Mouse (Mus musculus): Measurements from ENCODE around the gene Mthfr.

Mthfr gene

GRCm38 (mm10) chr4:148038600-148039253, at the start of gene Mthfr, which contains the start of gene Clcn6:
Gene Mthfr (plus strand): TSS chr4:148039077.
Gene Clcn6 (minus strand): TSS chr4:148038821.
- DNase-seq (ENCODE audit: low read depth in 2 of 2, low spot score in 2 of 2), result peak; percentile 98

GRCm38 (mm10) chr4:147993571-147994095, 45.2 kb upstream of the Mthfr start:
- DNase-seq (ENCODE audit: low read depth in 2 of 2, low spot score in 2 of 2), result no peak

GRCm38 (mm10) chr4:147995311-147995710, 43.6 kb upstream of the Mthfr start:
- DNase-seq (ENCODE audit: low read depth in 2 of 2, low spot score in 2 of 2), result no peak

GRCm38 (mm10) chr4:148000202-148000772, 38.6 kb upstream of the Mthfr start, which contains the start of gene Nppa:
Gene Nppa (plus strand): TSS chr4:148000722.
- DNase-seq (ENCODE audit: low read depth in 2 of 2, low spot score in 2 of 2), result no peak

- no peak for DNase-seq (ENCODE audit: low read depth in 2 of 2, low spot score in 2 of 2)
Measured at GRCm38 (mm10) chr4:148001013-148001789, 37.7 kb upstream of the Mthfr start.

GRCm38 (mm10) chr4:148001866-148002265, 37.0 kb upstream of the Mthfr start:
- no peak for DNase-seq (ENCODE audit: low read depth in 2 of 2, low spot score in 2 of 2)

- no peak for DNase-seq (ENCODE audit: low read depth in 2 of 2, low spot score in 2 of 2)
Measured at GRCm38 (mm10) chr4:148004361-148004760, 34.5 kb upstream of the Mthfr start.

- no peak for DNase-seq (ENCODE audit: low read depth in 2 of 2, low spot score in 2 of 2)
Measured at GRCm38 (mm10) chr4:148008412-148008811, 30.5 kb upstream of the Mthfr start.

- no peak for DNase-seq (ENCODE audit: low read depth in 2 of 2, low spot score in 2 of 2)
Measured at GRCm38 (mm10) chr4:148009641-148010040, 29.2 kb upstream of the Mthfr start.

- no peak for DNase-seq (ENCODE audit: low read depth in 2 of 2, low spot score in 2 of 2)
Measured at GRCm38 (mm10) chr4:148011332-148011731, 27.5 kb upstream of the Mthfr start.

GRCm38 (mm10) chr4:148012216-148012615, 26.7 kb upstream of the Mthfr start:
- no peak for DNase-seq (ENCODE audit: low read depth in 2 of 2, low spot score in 2 of 2)

GRCm38 (mm10) chr4:148015418-148015817, 23.5 kb upstream of the Mthfr start:
- no peak for DNase-seq (ENCODE audit: low read depth in 2 of 2, low spot score in 2 of 2)

GRCm38 (mm10) chr4:148016981-148017380, 21.9 kb upstream of the Mthfr start:
- DNase-seq (ENCODE audit: low read depth in 2 of 2, low spot score in 2 of 2), result no peak

- no peak for DNase-seq (ENCODE audit: low read depth in 2 of 2, low spot score in 2 of 2)
Measured at GRCm38 (mm10) chr4:148018410-148018809, 20.5 kb upstream of the Mthfr start.

GRCm38 (mm10) chr4:148024003-148024402, 14.9 kb upstream of the Mthfr start:
- no peak for DNase-seq (ENCODE audit: low read depth in 2 of 2, low spot score in 2 of 2)

GRCm38 (mm10) chr4:148029297-148029696, 9.6 kb upstream of the Mthfr start:
- no peak for DNase-seq (ENCODE audit: low read depth in 2 of 2, low spot score in 2 of 2)

GRCm38 (mm10) chr4:148030506-148030905, 8.4 kb upstream of the Mthfr start:
- no peak for DNase-seq (ENCODE audit: low read depth in 2 of 2, low spot score in 2 of 2)

GRCm38 (mm10) chr4:148033858-148034410, 4.9 kb upstream of the Mthfr start:
- DNase-seq (ENCODE audit: low read depth in 2 of 2, low spot score in 2 of 2), result no peak

GRCm38 (mm10) chr4:148035440-148035839, 3.4 kb upstream of the Mthfr start:
- no peak for DNase-seq (ENCODE audit: low read depth in 2 of 2, low spot score in 2 of 2)

- DNase-seq (ENCODE audit: low read depth in 2 of 2, low spot score in 2 of 2), result no peak
Measured at GRCm38 (mm10) chr4:148038079-148038599, 738 bp upstream of the Mthfr start.
